Mouse (Mus musculus) embryo, embryonic 11.5 days (tissue): ENCODE measurements at regions not wholly inside any gene's neighbourhood (a gene's known extent, or its start where the extent isn't known, plus 50 kb on each side); places are given as distances from the start of the nearest gene placed in this dataset.

Experiments used
- DNase-seq: peaks from one replicate; pipeline ENCODE4 v3.0.0-alpha.2; 2012; ENCODE audit warnings: low read depth, low spot score

DNA sequence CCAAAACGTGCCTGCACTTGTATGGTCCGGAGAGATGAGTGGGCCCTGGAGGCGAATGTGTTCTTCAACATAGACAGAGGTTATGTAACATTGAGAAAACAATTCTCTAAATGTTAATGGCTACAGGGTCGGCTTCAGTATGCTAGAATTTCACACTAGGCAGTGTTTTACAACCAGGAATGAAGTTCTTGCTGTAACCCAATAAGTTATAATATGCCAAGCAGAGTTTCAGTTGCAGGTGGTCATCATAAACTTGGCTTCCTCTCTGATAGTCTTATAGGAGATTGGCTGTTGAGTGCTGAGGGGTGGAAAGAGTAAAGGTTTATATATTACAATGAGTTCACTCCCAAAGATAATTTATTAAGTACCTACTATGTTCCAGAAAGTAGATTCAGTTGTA lies 64.8 kb upstream of the Cenpw start:
- DNase-seq, result no peak

- DNase-seq, result no peak
These were observed 59.4 kb upstream of the Cenpw start for GRCm38 (mm10) chr10:30259716-30260115.

GRCm38 (mm10) chr10:30257889-30258288 lies 57.5 kb upstream of the Cenpw start:
- no peak for DNase-seq
